Comparison of ENCODE assay signal across 22 mouse cellular contexts in the genomic region with DNA sequence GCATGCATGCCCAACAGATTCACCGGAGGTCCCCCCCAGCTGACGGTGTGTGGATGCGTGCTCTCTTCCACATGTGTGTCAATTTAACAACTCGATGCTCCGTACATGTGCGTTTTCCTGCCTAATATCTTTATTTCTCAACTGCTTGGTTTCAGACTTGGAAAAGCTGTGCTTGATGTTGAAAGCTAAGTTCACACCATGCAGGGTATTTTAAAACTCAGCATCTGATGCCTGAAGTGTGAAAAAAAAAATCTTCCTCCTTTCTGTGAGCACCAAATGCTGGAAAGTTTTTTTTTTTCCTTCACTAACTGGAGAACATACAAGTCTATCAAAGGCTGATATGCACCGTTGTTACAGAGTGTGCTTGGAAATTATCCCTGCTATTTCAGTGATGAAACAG.
DNase-seq lines count a peak whose midpoint lies in the region; ATAC-seq and TF ChIP-seq lines count a peak whose summit lies in the region.
"Had no signal": no experiment of that assay in that cellular context is flagged by ENCODE, and none has a peak within 500 bp of the region (broad histone marks: within the 10 kb centered on the region; RNA-seq: fewer than 3 reads in every experiment).

No protein-coding gene starts in this region.

- ATAC-seq in frontal cortex, adult (ENCODE audit: low TSS enrichment) = peak; percentile 85
- ATAC-seq in liver, postnatal 0 days = no peak
- ATAC-seq: activated CD4-positive, CD25-positive, alpha-beta regulatory T cell, adult 4 months; forebrain, embryonic 13.5 days; intestine, embryonic 16.5 days; Patski had no signal

- TF ChIP-seq EP300 in liver, postnatal 0 days (IDR thresholded peaks at IDR 0.05; ENCODE audit: low read depth) = no peak

- H3K4me2 ChIP-seq in liver, postnatal 0 days (ENCODE audit: low read depth, low read length) = no peak overlapping the region
- H3K4me2 ChIP-seq: embryonic facial prominence, embryonic 13.5 days; forebrain, embryonic 13.5 days; heart, embryonic 13.5 days; hindbrain, embryonic 15.5 days had no signal

- DNase-seq in frontal cortex, postnatal 25 days (ENCODE audit: low spot score in 2 of 2) = no peak
- DNase-seq in left cerebral cortex, adult 9 months (ENCODE audit: low spot score in 2 of 2) = peak; percentile 6 to 17
- DNase-seq in left cerebral cortex, adult 2 months (ENCODE audit: extremely low spot score in 1 of 2, low spot score in 2 of 2) = no peak
- DNase-seq in brain, adult 2 months (ENCODE audit: low read depth, low spot score) = peak; percentile 60
- peak; percentile 37 for DNase-seq in brain, embryonic 18.5 days (ENCODE audit: low read depth, low spot score)
- DNase-seq in liver, postnatal 0 days = no peak
- DNase-seq: adrenal gland, postnatal 25 days; cerebellum, adult 11-12 months; cerebellum, adult 9-10 months; cerebellum, postnatal 36 days; gastrocnemius, adult 2 months; gastrocnemius, postnatal 36 days; heart, adult 11 months; heart, postnatal 36 days had no signal

- intact Hi-C loops in left cerebral cortex, adult 2 months (cut with DNase I) = no loop called here

- H3K27me3 ChIP-seq in liver, postnatal 0 days (ENCODE audit: insufficient read depth, low read length) = no peaks in the 10 kb centered on the region
- H3K27me3 ChIP-seq: forebrain, embryonic 13.5 days; heart, embryonic 13.5 days; hindbrain, embryonic 15.5 days; Patski had no signal

- no peaks in the 10 kb centered on the region for H3K4me1 ChIP-seq in liver, postnatal 0 days (ENCODE audit: insufficient read depth)
- H3K4me1 ChIP-seq: embryonic facial prominence, embryonic 13.5 days; heart, embryonic 13.5 days; hindbrain, embryonic 15.5 days had no signal

- no peaks in the 10 kb centered on the region for H3K36me3 ChIP-seq in liver, postnatal 0 days (replicated peaks; ENCODE audit: insufficient read depth, low read length)
- H3K36me3 ChIP-seq: embryonic facial prominence, embryonic 13.5 days; heart, embryonic 13.5 days; hindbrain, embryonic 15.5 days had no signal

- WGBS in liver, postnatal 0 days (ENCODE audit: insufficient replicate concordance) = 79% methylated on average over 7 of the region's 7 CpGs

- no peak overlapping the region for H3K9ac ChIP-seq in liver, postnatal 0 days (replicated peaks)
- H3K9ac ChIP-seq: embryonic facial prominence, embryonic 13.5 days; forebrain, embryonic 13.5 days; heart, embryonic 13.5 days; hindbrain, embryonic 15.5 days had no signal

- H3K27ac ChIP-seq in left cerebral cortex, adult 2 months = no peak overlapping the region
- no peak overlapping the region for H3K27ac ChIP-seq in liver, postnatal 0 days (ENCODE audit: low read depth)
- H3K27ac ChIP-seq: embryonic facial prominence, embryonic 13.5 days; forebrain, embryonic 13.5 days; gastrocnemius, adult 2 months; heart, embryonic 13.5 days; hindbrain, embryonic 15.5 days had no signal

- H3K9me3 ChIP-seq in liver, postnatal 0 days (ENCODE audit: low read length) = no peaks in the 10 kb centered on the region
- H3K9me3 ChIP-seq: embryonic facial prominence, embryonic 13.5 days; forebrain, embryonic 13.5 days; heart, embryonic 13.5 days; hindbrain, embryonic 15.5 days had no signal

- no peak for TF ChIP-seq CTCF in left cerebral cortex, adult 2 months (IDR thresholded peaks at IDR 0.05)
- TF ChIP-seq CTCF in liver, postnatal 0 days (IDR thresholded peaks at IDR 0.05; ENCODE audit: low read depth) = no peak

- H3K4me3 ChIP-seq in left cerebral cortex, adult 2 months = no peak overlapping the region
- H3K4me3 ChIP-seq in liver, postnatal 0 days (ENCODE audit: low read depth, low read length) = no peak overlapping the region
- H3K4me3 ChIP-seq: embryonic facial prominence, embryonic 13.5 days; forebrain, embryonic 13.5 days; gastrocnemius, adult 2 months; heart, embryonic 13.5 days; hindbrain, embryonic 15.5 days had no signal

Comparison
In these comparisons a context has a peak if more than half of its experiments do, and no peak if none do; other contexts are left out.
1. DNase-seq: peak in left cerebral cortex, adult 9 months (2 of 2), brain, adult 2 months (single experiment) and brain, embryonic 18.5 days (single experiment); none in frontal cortex, postnatal 25 days (0 of 2), left cerebral cortex, adult 2 months (0 of 2) and liver, postnatal 0 days (single experiment).